Mouse (Mus musculus) megakaryocyte, embryonic 14.5 days (primary cell): ENCODE data around the gene Cd4.

Experiments used
- FLI1 ChIP-seq: IDR thresholded peaks from 2 replicates; pipeline ENCODE4 v1.6.1; 2012; ENCODE audit warnings: low read length, inconsistent platforms, mixed read lengths
- GATA1 ChIP-seq: IDR thresholded peaks from 3 replicates; pipeline ENCODE4 v1.6.1; 2012; ENCODE audit warnings: mixed read lengths, low read length, inconsistent platforms, borderline replicate concordance

DNA sequence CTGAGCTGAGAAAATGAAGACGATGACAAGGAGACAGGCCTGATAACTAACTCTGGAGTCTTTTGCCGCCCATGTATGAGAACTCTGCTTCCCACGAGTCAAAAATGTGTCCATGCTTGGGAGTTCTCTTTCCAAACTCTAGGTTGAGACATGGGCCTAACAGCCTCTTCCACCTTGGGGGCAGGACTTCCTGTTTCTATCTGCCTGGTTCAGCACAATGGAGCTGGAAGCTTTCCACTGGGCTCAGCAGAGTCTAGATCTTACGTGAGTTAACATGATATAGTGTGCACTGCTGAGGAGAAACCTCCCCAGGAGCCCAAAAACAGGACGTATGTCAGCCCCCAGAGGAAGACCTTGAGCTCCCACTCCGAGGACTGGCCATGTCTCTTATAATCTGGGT lies 25.2 kb upstream of the Cd4 start:
- TF ChIP-seq FLI1 (no peak), GATA1 (no peak)
